Mouse (Mus musculus) regulatory T cell (primary cell): ENCODE data around the gene Carhsp1.

Experiments
- in situ Hi-C: fragments of 300-600 bp; cut with MboI, MseI; formaldehyde crosslinking; loops from one replicate; pipeline ENCODE4 v1.15.1; 2025; ENCODE audit warnings: high pct_unique_total_duplicates

The Carhsp1 gene

DNA sequence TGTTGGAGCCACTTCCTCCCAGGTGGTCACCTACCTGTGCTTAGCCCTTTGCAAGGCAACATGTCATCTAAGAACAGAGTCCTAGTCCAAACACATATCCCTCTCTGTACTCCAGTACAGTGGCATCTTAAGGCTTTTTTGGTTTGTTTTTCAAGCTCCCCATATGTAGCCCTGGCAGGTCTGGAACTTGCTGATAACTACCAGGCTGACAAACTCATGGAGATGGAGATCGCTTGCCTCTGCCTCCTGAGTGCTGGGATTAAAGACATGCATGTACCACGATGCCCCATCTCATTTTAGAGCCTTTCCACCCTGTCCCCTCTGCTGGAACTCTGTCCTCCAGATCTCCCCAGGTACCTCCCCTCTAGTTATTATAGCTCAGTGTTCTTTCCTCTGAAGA, 4.3 kb upstream of the Carhsp1 start:
- in situ Hi-C loops = loop anchor here (5.0 kb wide), 1 partner anchor 269 kb away; no protein-coding TSS in a partner anchor

DNA sequence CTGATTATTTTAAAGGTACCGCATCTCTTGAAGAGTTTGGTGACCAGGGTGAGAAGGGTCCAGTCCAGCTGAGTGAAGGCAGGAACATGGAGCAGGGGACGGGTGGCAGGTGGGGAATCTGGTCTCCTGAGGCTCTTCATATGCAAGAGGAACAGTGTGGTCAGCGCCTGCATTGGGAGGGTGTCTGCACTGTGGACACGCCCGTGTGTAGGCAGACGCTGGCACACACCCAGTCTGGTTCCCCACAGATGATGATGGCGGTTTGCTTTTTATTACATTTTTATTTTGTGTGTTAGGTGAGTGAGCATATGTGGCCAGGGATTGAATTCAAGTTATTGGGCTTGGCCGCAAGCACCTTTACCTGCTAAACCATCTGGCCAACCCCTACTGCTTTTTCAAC, 3.6 kb upstream of the Carhsp1 start:
- in situ Hi-C loops = loop anchor here (5.0 kb wide), 1 partner anchor 268 kb away; no protein-coding TSS in a partner anchor

DNA sequence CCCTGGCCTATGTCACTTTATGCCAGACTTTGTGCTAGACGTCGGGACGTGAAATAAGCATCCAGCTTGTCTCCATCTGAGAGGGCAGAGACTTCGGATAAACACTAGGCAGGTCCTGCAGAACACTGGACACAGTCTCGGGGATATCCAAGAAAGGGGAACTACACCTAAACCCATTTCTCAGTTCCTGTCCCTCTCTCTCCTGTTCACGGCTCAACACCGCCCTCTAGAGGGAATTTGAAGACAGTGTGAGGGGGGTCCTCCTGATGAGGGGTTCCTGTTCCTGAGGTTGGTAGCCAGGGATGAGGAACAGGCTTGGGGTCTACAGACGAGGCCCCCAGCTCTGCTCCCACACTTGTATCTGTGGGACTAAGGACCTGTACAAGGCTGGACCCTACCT, 2.2 kb upstream of the Carhsp1 start:
- in situ Hi-C loops = no loop called here

DNA sequence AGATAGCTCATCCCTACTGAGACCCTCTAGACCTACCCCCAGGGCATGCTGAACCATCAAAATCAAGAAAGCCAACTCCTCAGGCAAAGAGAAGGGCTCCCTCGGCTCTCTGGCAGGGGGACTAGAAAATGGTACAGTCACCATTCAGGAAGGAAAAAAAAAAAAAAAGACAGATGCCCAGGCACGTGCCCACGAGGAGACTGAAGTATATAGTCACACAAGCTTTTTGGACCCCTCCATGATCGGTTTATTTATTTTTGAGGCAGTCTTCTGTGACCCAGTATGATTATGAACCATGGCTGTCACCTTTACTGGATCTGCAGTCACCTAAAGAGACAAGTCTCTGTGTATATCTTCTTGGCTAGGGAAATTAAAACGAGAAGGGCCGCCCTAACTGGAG, 1.4 kb upstream of the Carhsp1 start:
- in situ Hi-C loops = no loop called here

DNA sequence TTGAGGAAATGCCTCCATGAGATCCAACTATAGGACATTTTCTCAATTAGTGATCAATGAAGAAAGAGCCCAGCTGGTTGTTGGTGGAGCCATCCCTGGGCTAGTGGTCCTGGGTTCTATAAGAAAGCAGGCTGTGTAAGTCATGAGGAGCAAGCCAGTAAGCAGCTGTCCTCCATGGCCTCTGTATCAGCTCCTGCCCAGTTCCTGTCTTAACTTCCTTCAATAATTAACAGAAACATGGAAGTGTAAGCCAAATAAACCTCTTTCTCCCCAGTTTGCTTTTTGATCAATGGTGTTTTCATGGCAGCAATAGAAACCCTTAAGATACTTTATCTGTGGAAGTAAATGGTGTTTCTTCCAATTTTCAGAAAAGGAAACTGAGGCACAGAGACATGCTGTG, 856 bp upstream of the Carhsp1 start:
- in situ Hi-C loops = no loop called here

DNA sequence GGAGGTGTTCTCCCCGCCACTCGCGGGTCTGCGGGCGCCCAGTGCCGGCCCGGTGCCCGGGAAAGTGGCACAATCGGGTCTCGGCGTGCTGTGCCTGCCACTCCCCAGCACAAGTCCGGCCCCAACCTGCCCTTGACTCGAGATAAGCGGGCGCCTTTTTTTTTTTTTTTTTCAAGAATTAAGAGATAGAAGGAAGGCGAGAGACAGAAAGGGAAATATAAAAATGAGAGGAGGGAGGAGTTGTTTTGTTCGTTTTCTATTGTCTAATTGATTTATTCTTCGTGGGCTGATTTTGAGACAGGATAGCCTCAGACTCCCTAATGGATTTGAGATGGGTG, 364 bp upstream of the Carhsp1 start:
- in situ Hi-C loops = no loop called here

DNA sequence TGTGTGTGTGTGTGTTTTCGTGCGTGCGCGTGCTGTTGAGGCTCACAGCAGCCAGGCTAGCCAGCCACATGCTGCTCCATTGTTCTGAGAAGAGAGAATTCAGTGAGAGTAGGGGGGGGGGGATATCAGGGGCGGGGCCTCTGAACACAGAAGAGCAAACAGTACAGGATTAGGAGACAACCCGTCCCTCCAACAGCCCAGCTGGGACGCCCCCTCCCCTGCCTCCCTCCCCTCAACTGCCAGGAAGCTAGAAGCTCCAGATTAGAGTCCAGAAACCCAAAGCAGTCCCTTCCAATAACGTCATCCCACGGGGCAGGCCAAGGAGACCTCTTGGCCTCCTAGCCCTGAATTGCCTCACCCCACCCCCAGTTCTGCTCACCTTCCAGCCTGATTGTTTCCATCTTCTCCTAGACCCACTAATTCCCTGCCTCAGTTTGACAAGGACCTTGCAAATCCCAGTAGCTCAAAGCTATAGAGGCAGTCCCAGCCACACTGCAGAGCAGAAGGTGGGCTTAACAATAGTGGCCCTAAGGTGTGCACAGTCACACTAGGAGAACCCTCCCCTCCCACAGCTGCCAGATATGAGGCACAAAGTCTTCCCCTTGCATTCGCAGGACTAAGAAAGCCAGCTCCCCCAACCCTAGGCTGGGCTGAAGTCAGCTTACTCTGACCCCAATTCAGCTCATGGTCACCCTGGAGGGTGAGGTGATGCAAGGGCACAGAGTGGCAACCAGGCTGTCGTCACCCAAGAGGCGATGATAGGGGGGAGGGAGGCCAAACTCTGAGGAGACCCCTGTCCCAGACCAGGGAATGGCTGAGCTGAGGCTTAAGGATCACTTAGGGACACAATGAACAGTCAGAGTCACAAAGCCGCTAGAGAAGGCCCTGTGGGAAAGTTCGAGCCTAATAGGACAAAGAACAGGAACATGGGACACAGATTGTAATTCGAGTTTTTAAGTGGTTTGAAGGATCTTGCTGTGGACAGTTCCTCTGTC, 1.6 kb downstream of the Carhsp1 start:
- in situ Hi-C loops = no loop called here

DNA sequence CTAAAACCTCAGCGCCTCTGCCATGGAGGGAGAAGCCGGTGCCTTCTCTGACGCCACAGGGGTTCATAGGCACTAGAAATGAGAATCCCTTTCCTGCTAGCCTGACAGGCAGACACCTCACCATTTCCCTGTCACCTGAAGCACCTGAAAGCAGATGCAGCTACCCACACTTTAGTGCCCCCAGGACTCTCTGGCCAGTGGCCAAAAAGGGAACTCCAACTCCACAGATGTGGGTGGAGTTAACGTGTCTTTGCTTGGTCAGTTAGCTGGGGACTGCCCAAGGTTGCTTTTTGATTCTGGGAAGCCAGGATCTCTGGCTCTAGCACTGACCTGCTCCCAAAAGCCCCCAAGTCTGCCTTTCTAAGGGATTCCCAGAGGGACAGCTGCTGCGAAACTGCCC, 2.5 kb downstream of the Carhsp1 start:
- in situ Hi-C loops = no loop called here

DNA sequence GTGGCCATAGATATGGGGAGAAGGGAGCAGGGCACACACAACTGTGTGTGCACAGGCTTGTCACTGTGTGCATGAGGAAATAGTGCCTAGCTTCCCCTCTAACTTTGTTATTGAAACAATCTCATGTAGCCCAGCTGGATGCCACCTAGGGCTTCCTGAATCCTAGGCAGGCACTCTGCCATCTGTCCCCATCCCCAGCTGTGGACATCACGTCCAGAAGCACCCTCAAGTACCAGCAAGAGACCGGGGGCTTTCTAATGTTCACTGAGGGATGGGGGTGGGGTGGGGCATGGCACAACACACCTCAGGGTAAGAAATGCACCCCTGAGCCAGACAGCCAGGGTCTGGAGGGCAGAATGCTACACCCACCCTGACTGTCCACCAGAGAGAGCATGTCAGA, 3.6 kb downstream of the Carhsp1 start:
- in situ Hi-C loops = no loop called here

DNA sequence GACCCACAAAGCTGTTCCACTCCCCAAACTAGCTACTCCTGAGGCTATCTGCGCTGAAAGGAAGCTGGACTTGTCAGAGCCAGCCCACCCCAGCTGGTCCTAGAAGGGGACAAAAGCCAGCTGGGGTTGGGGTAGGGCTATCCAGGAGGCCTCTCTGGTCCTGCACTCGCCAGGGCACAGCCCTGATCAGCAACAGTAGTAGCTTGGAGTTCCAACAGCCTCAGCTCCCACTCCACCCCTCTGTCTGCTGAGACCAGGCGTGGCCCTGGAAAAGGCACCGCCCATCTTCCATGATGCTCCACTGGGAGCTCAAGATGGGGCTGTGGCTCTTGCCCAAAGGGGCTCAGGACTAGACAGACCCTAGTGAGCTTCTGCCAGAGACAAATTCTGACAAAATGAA, 4.1 kb downstream of the Carhsp1 start:
- in situ Hi-C loops = no loop called here

DNA sequence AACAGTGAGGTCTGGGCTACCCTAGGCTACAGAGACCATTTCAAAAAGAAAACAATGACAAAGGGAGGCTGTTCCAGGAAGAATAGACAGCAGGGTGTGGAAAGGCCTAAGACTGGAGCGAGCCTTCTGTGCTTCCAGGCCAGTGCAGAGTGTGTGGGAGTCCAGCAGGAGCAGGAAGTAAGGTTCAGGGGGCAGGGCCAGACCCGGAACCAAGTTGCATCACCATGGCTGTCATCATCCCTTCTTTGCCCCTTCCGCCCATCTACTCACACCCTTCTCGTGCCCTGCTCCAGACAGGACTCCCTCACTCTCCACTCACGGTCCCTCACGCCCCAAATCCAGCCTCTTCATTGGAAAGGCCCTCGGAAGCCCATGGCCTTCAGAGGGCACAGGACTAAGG, 4.7 kb downstream of the Carhsp1 start:
- in situ Hi-C loops = no loop called here

DNA sequence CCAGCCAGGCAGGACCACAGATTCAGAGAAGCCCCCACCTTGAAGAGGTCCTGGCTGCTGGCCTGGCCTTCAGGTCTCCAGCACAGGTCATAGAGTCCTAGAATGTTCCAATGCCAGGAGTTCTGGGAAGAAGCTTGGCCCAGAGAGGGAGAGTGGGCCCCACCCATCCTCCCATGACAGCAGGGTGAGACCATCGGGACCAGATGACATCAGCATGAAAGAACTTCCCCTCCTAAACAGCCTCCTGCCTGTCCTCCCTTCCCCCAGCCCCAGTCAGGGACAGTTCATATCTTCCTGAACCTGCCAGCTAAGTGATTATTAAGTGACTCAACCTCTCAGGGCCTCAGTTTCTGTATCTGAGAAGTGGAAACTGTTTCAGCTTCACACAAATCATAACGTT, 5.5 kb downstream of the Carhsp1 start:
- in situ Hi-C loops = no loop called here

DNA sequence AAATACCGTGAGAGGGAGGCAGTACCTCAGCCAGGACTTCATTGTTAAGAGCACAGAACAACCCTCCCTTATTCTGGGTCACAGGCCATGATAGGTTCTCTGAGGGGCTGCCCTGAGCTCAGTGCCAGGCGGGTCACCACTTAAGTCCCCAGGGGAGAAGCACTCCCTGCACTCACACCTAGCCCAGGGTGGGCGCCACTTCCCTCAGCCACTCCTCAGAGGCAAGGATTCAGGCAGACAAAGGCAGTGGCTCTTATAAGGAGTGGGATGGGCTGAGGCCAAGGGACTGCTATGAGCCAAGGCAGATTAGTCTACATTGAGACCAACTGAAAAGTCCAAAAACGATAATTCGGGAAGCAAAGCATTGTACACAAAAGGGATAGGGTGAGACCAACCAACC, 6.6 kb downstream of the Carhsp1 start:
- in situ Hi-C loops = no loop called here

DNA sequence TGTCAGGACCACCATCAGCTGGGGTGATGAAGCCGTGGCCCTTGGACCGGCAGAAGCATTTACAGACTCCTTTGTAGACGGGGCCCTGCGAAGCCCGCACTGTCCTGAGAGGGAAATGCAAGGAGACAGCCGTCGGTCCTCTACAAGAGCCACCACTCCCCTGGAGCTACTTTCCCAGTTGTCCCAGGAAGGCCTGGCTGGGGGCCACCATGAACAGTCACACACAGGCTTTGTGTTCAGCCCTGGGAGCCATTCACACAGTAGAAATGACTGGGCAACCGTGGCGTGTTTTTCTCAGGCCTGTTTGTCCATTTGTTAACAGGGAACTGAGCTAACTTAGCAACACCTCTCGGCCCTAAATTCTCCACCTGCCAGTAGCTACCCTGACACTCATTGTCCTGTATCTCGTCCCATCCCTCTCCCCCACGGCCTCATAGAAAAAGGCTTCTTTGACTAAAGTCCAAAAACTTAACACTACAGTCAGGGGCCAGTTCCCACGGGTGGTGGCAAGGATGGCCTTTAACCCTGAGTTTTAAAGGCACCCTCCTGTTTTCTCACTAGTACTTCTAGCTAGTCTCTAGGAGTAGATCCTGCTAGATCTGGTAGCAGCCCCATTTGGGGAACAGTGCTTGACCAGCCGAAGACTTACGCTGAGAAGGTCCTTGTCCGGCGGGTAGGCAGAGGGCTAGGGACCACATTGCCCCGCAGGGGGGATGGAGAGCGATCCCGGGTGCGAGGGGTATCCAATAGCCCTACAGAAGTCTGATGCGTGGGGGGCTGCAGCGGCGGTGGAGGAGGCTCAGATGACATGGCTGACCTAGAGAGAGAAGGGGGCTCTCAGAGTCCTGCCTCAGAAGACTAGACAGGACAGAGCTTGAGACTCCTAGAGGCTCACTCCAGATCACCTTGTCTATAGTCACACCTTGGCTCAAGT, 8.1 kb downstream of the Carhsp1 start:
- in situ Hi-C loops = no loop called here

DNA sequence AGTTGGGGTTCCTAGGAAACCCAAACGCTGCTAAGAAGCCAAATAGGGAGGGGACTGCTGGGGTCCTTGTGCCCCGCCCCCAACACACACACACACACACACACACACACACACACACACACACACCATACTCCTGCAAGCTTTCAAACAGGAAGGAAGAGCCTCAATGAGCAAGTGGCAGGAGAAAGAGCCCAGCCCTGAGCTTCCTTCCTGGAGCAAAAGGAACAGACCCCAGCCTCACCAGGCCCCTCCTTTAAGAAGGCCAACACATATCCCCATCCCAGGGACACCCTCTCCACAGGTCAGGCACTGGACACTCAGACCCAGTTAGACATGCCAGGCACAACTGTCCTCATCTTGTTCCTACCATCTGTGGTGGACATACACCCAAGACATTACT, 8.9 kb downstream of the Carhsp1 start:
- in situ Hi-C loops = no loop called here

DNA sequence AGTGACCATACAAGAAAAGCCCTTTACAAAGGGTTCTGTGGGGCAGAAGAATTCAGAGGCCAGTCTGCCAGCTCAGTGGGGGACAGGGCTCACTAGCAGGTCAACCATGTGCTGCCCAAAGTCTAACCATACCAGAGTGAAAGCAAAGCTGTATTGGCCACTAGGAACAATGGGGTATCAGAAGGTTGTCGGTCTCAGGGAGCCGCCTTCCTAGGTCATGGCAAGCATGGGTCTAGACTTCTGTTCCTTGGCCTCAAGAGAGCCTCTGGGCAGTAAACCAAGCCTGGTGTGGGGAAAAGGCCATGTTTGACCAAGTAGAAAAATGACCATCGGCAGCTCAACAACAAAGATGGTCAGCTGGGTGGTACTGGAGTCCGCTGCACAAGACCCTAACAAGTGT, 13.2 kb downstream of the Carhsp1 start:
- in situ Hi-C loops = no loop called here

DNA sequence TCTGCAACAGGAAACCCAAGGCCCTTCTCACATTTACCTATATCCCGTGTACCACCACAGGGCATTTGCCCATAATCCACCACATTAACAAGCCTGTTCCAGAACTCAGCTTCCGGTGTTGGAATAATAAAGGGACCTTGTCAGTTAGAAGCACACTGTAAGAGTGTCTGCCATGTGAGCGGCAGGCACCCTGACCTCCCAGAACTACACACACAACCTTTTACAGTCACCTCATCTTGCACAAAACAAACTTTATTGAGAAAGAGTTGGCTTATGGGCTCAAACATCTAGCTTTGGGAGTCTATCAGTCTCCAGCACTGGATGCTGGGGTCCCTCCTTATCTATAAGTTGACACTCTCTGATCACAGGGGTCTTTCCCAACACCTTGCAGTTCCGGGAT, 13.6 kb downstream of the Carhsp1 start:
- in situ Hi-C loops = no loop called here

DNA sequence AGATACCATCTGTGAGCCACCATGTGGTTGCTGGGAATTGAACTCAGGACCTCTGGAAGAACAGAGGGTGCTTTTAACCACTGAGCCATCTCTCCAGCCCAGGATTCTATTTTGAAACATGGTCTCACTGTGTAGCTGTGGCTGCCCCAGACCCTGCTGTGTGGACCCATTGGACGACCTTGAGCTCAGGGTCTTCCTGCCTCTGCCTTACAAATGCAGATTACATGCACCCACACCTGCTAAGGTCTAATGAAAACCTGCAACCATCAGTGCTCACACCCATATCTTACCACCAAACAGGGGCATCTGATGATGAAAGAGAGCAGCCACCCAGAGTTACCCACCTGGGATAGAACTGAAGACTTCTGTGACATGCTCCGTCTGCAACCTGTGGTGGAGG, 15.7 kb downstream of the Carhsp1 start:
- in situ Hi-C loops = no loop called here

DNA sequence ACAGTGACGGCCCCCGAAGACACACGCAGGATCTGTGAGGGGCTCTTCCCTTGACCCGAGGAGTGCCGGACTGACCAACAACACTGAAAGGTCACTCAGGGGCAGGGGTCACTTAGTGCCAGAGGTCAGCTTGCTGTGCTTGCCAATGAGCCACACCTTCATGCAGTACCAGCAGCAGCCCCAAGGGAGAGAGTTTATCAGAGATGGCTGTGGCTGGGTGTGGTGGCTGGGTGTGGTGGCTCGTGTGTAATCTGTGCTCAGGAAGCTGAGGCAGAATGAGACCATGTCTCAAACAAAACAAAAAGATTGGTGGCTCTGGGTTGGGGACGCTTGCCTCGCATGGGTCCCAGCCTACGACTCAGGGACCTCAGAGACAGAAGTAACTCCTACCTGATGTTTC, 16.4 kb downstream of the Carhsp1 start:
- in situ Hi-C loops = no loop called here

DNA sequence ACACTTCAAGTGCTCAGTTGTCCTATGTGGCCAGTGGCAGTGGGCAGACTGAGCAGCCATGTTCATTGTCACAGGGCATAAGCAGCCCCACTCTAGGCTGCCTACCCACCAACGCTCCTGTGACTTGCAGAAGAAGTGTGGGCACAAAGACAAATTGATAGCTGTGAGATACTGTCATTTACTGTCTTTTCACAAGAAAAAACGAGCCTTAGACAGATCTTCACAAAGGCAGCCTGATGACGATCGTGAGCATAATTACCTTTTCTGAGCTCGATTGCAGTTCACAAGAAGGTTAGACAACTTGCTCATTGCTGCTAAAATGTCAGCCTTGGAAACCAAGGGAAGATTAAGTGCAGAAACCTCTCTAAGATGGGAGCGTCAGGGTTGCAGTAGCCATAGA, 16.8 kb downstream of the Carhsp1 start:
- in situ Hi-C loops = no loop called here

DNA sequence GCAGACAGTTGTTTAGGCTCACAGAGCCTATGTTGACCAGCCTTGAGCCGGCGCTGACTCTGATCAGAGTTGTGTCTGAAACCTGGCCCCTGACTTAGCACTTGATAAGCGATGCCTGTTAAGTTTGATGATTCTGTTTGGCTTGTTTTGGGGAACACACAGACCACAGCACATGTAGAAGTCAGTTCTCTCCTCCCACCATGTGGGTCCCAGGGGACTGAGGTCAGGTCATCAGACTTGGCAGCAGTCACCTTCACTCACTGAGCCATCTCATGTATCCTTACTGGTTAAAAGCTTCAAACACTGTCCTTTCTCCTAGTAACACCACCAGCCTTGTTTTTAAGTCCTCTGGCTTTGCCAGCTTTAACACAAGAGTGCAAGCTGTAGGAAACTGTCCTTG, 21.9 kb downstream of the Carhsp1 start:
- in situ Hi-C loops = no loop called here

DNA sequence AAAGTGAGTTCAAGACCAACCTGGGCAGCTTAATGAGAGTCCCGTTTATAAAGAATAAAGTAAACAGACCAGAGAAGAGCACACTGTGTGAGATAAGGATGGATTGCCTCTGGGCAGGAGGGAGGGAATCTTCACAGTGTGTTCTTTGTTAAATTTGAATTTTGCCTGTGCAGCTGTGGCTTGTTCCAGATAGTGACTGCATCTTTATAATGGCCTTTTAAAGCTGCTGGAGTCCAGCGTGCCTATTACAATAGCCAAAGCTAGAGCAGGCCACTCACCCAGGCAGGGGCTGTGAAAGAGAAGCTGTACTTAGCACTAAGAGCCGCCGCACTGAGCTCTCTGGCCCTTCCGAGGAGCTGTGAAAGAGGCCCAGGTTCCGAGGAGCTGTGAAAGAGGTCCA, 26.4 kb downstream of the Carhsp1 start:
- in situ Hi-C loops = no loop called here

DNA sequence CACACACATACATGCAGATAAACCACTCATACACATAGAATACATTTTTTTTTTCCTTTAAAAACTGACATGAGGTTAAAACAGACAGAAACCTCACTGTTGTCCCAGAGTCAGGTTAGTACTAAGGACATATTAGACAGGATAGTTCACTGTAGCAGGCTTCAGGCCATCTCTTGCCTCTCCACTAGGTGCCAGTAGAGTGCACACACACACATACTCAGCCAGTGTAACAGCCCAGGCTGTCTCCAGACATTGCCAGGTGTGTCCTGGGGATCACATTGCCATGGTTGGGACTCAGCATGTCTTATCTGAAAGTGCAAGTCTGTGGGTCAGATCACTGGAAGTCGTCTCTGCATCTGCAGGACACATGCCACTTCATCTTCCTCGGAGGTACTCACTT, 28.1 kb downstream of the Carhsp1 start:
- in situ Hi-C loops = no loop called here
